Mouse (Mus musculus) neural tube, embryonic 10.5 days (tissue): Measurements from ENCODE around the gene Cntn2.

Source experiments
- DNase-seq: peaks from one replicate; pipeline ENCODE4 v3.0.0-alpha.2; 2017; ENCODE audit warnings: low spot score; ENCODE audit errors: extremely low spot score

The Cntn2 gene

DNA sequence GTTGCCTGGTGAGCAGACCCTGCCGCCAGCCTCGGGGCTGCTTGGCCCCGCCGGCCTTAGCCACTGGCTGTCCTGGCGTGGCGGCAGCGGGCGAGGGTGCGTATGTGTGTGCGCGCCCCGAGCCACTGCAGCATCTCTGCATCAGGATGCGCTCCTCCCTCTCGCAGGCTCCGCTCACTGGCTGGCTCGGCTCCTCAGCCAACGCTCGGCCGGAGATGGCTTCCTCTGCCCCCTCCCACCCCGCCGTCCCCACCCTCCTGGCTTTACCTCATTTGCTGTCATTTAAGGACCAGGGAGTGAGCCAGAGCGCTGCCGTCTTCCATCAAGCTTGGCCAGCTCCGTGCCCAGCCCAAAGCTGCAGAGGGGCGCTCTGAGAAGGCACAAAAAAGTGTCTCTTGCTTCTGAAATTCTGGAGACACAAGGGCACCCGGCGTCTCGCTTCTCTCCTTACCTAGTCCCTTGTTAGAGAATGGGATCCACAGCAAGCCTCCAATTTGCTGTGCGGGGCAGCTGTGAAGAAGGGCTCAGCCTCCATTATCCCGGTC is at the start of gene Cntn2:
Cntn2 (minus strand) TSS at position 495 of the 545 bp plus-strand sequence.
- peak; percentile 52 for DNase-seq

- DNase-seq: no peak
Observed at GRCm38 (mm10) chr1:132592145-132592544, 49.1 kb upstream of the Cntn2 start.

DNA sequence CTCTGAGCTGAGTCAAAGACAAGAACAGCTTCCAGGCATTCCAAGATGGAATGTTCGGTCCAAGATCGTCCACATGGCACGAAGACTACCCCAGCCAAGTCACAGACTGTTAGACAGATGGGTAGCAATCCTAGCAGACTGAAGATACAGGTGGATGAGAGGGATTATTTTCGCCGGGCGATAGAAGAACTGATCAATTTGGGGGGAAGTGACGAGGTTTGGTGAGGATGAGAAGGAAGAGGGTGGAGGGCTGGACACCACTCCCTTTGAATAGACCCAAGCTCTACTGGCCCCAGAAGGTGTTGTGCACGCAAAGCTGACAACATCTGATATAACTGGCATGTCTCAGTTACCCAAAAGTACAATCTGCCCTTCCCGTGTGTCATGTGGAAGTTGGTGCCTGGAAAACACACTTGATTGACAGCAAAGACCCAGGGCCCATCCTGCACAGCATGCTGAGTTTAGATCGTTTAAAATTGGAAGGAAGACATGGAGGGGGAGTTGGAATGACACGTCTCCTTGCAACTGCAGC is 48.4 kb upstream of the Cntn2 start:
- no peak for DNase-seq

GRCm38 (mm10) chr1:132586679-132587201 is 43.7 kb upstream of the Cntn2 start:
- no peak for DNase-seq

GRCm38 (mm10) chr1:132585376-132585775 is 42.3 kb upstream of the Cntn2 start:
- DNase-seq: no peak

DNA sequence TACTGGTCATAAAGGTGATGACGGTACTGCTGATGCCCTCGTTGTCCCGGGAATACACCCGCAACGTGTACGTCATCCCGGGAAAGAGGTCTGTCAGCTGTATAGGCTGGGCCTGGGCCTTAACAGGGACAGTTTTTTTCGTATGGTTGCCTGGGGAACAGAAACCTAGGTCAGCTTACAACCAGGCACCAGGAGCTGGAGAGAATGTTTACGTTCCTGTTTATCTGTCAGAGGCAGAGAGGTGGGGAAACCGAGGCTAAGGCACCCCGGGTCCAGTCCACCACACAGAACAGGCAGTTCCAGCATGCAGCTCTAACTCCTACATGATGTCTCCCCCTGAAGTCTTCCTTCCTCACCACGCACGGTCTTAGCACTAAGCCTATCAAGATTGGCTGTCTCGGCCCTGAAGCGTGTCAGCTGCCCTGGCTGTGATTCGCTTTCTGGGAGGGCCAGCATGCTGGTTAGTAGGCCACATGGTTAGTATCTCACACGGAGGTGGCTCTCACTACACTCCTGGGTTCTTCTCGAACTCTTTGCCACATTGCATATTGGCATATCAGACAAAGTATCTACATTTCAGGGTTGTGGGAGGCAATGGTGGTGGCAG is 40.0 kb upstream of the Cntn2 start:
- no peak for DNase-seq

GRCm38 (mm10) chr1:132581845-132582839 is 39.1 kb upstream of the Cntn2 start:
- DNase-seq: no peak

- no peak for DNase-seq
Observed at GRCm38 (mm10) chr1:132580063-132580462, 37.0 kb upstream of the Cntn2 start.

DNA sequence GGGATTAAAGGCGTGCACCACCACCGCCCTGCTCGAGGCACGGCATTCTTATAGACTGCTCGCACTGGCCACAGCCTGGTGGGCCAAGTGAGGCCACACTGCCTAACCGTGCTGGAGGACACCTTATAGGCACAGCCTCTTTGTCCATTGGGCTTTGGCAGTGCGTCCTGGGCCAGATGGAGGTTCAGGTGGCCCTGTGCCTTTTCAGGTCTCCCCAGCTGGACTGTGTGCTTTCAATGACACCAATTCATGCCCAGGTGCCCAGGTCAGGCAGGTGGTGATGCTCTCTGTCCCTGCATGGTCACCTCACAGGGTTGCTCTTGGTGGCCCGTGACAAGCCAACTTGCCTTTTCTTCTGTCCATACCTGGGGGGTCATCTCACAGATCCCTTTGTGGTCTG is 33.8 kb upstream of the Cntn2 start:
- DNase-seq: no peak

GRCm38 (mm10) chr1:132572851-132573250 is 29.8 kb upstream of the Cntn2 start:
- no peak for DNase-seq

DNA sequence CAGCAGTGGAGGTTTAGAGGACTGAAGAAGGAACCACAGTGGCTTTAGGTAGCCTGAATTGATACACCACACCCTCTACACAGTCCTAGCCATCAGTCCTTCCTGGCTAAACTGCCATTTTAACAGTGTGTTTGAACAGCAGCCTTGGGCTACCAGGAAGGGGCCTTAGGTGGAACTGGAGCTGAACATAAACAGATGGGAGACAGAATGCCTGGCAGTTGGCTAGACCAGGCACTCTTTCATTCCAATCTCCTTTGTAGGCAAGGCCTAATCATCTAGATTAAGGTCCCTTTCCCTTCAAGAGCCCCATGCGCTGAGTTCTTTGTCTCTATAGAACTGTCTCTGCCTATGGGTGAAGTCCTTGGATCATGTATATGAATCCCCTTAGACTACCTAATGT is 28.6 kb upstream of the Cntn2 start:
- no peak for DNase-seq

DNA sequence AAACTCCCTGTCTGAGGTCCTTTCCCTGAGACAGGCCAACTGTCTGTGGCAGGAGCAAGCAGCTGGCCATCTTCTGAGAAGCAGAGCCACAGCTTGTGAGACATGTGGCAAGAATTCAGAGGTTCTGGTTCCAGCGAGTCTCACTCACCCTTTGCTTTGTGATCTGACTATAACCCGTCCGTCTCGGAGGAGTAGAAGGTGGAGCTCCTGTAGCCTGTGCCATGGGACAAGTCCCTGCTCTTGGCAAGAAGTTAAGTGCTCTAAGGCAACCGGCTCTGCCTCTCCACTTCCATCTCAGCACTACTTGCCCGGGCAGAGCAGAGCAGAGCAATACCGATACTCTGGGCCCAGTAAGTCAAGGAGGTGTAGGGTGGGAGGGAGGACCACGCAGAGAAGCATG is 27.9 kb upstream of the Cntn2 start:
- DNase-seq: no peak

DNA sequence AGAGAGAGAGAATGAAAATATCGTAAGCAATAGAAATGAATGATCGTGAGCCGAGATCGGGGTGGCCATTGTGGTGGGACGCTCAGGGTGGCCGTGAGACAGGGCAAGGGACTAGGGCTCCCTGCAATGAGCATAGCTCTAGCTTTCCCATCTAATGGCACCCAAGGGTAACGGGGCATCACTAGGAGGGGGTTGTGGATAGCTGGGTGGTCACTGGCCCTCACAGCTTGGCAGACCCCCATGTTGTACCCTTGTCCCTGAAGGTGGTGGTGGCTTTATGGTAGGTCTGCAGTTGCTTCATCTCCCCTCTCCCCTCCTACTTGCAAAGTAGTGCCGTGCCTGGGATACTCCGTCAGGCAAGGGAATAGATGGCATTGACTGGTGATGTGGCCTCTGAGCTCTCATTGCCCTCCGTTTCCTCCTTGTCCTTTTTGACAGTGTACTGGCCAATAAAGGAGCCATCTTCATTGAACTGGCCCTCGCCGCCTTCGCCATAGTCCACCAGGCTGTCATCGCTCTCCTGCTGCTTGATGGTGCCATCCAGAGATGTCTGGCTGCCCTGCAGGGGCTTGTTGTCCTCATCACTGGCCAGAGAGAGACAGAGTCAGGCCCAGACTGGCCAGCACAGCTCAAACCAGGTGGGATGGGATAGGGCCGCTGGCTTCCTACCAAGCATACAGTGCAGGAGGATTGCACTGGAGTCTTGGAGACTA is 27.2 kb upstream of the Cntn2 start:
- DNase-seq: no peak

GRCm38 (mm10) chr1:132569516-132569915 is 26.5 kb upstream of the Cntn2 start:
- no peak for DNase-seq

- no peak for DNase-seq
Observed at GRCm38 (mm10) chr1:132567336-132568125, 24.5 kb upstream of the Cntn2 start.

GRCm38 (mm10) chr1:132565766-132566165 is 22.7 kb upstream of the Cntn2 start:
- no peak for DNase-seq

- no peak for DNase-seq
Observed at GRCm38 (mm10) chr1:132564946-132565345, 21.9 kb upstream of the Cntn2 start.

DNA sequence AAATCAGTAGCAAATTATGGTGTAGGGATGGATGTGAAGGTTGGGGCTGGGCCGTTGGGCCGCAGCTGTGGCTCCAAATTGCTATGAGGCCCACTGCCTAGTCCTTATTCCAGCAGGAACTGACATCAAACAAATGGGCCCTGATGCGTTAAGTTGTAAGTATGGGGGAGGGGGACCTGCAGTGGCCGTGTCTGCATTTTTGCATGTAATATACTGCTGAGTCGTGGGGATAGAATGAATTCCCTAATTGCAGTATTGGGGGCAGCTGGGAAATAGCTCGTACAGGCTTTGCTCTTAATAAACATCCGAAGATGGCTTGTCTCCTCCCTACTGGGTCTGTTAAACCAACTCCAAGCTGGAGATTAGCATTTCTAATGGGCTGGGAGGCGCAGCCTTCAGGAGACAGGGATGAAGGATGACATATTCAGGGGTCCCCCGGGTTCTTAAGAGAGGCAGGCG is 19.3 kb upstream of the Cntn2 start:
- DNase-seq: peak; percentile 46

GRCm38 (mm10) chr1:132560907-132561700 is 18.0 kb upstream of the Cntn2 start:
- DNase-seq: no peak
